Mouse (Mus musculus): ENCODE data around the gene Akap14. TPM values are rescaled to one million over a fixed set of nuclear protein-coding genes. Genes with fewer than 3 reads are reported as not detected.
A peak's percentile ranks its signal among the peaks of the same experiment; 100 is the strongest.

The Akap14 gene
- polyA plus RNA-seq, 1 experiment from 2014 or later, result not detected

GRCm38 (mm10) chrX:37117085-37117484, 51.6 kb downstream of the Akap14 start:
- no CpG with 5 or more reads among the region's 5 CpGs for WGBS
- no peak overlapping the region for H3K4me2 ChIP-seq (ENCODE audit: low read depth, low read length)
- ATAC-seq (ENCODE audit: insufficient read depth, low FRiP score), result 0 out of 2 replicates have a peak, but pooled peaks have one; percentile 53
- H3K36me3 ChIP-seq (ENCODE audit: control insufficient read depth, insufficient read depth, low read length), result no peaks in the 10 kb centered on the region
- no peaks in the 10 kb centered on the region for H3K9me3 ChIP-seq (replicated peaks; ENCODE audit: control insufficient read depth, low read length)
- H3K27me3 ChIP-seq (ENCODE audit: control insufficient read depth, insufficient read depth, low read length), result no peaks in the 10 kb centered on the region
- no peaks in the 10 kb centered on the region for H3K4me1 ChIP-seq (ENCODE audit: control insufficient read depth, insufficient read depth, low read length)
- no peak overlapping the region for H3K27ac ChIP-seq (ENCODE audit: low read length)
- no peak overlapping the region for H3K4me3 ChIP-seq (replicated peaks; ENCODE audit: low read length)
- no peak overlapping the region for H3K9ac ChIP-seq (ENCODE audit: low read length)

GRCm38 (mm10) chrX:37110881-37111193, 57.8 kb downstream of the Akap14 start:
- H3K4me1 ChIP-seq (ENCODE audit: control insufficient read depth, insufficient read depth, low read length), result no peaks in the 10 kb centered on the region
- no peak overlapping the region for H3K4me3 ChIP-seq (replicated peaks; ENCODE audit: low read length)
- H3K36me3 ChIP-seq (ENCODE audit: control insufficient read depth, insufficient read depth, low read length), result no peaks in the 10 kb centered on the region
- WGBS, result 82% methylated on average over 4 of the region's 4 CpGs
- no peak for ATAC-seq (ENCODE audit: insufficient read depth, low FRiP score)
- no peak overlapping the region for H3K27ac ChIP-seq (ENCODE audit: low read length)
- no peak overlapping the region for H3K4me2 ChIP-seq (ENCODE audit: low read depth, low read length)
- H3K9me3 ChIP-seq (replicated peaks; ENCODE audit: control insufficient read depth, low read length), result no peaks in the 10 kb centered on the region
- no peak overlapping the region for H3K9ac ChIP-seq (ENCODE audit: low read length)
- no peaks in the 10 kb centered on the region for H3K27me3 ChIP-seq (ENCODE audit: control insufficient read depth, insufficient read depth, low read length)

GRCm38 (mm10) chrX:37110193-37110880, 58.3 kb downstream of the Akap14 start, which contains the start of gene Upf3b:
Gene Upf3b (minus strand): TSS chrX:37110322.
- Histone ChIP-seq H3K4me3 (replicated peaks; ENCODE audit: low read length) (peak within 1 kb of the TSS; percentile 61), H3K27ac (ENCODE audit: low read length) (peak within 1 kb of the TSS; percentile 81), H3K9ac (ENCODE audit: low read length) (peak within 1 kb of the TSS; percentile 74), H3K36me3 (ENCODE audit: control insufficient read depth, insufficient read depth, low read length) (no peaks in the 10 kb centered on the region), H3K9me3 (replicated peaks; ENCODE audit: control insufficient read depth, low read length) (no peaks in the 10 kb centered on the region), H3K4me1 (ENCODE audit: control insufficient read depth, insufficient read depth, low read length) (no peaks in the 10 kb centered on the region), H3K4me2 (ENCODE audit: low read depth, low read length) (peak within 1 kb of the TSS; percentile 65), H3K27me3 (ENCODE audit: control insufficient read depth, insufficient read depth, low read length) (no peaks in the 10 kb centered on the region)
- ATAC-seq (ENCODE audit: insufficient read depth, low FRiP score), result peak; percentile 99
- WGBS, result 16% methylated on average over 30 of the region's 30 CpGs

GRCm38 (mm10) chrX:37109526-37110192, 59.0 kb downstream of the Akap14 start:
- no peaks in the 10 kb centered on the region for H3K9me3 ChIP-seq (replicated peaks; ENCODE audit: control insufficient read depth, low read length)
- H3K4me2 ChIP-seq (ENCODE audit: low read depth, low read length), result peak overlapping the region; percentile 65
- peak; percentile 79 for ATAC-seq (ENCODE audit: insufficient read depth, low FRiP score)
- 15% methylated on average over 27 of the region's 27 CpGs for whole genome bisulfite sequencing
- H3K36me3 ChIP-seq (ENCODE audit: control insufficient read depth, insufficient read depth, low read length), result no peaks in the 10 kb centered on the region
- no peaks in the 10 kb centered on the region for H3K4me1 ChIP-seq (ENCODE audit: control insufficient read depth, insufficient read depth, low read length)
- peak overlapping the region; percentile 81 for H3K27ac ChIP-seq (ENCODE audit: low read length)
- peak overlapping the region; percentile 61 for H3K4me3 ChIP-seq (replicated peaks; ENCODE audit: low read length)
- H3K9ac ChIP-seq (ENCODE audit: low read length), result peak overlapping the region; percentile 74
- H3K27me3 ChIP-seq (ENCODE audit: control insufficient read depth, insufficient read depth, low read length), result no peaks in the 10 kb centered on the region

GRCm38 (mm10) chrX:37103826-37104225, 64.8 kb downstream of the Akap14 start:
- Histone ChIP-seq H3K9me3 (replicated peaks; ENCODE audit: control insufficient read depth, low read length) (no peaks in the 10 kb centered on the region), H3K4me3 (replicated peaks; ENCODE audit: low read length) (no peak overlapping the region), H3K27me3 (ENCODE audit: control insufficient read depth, insufficient read depth, low read length) (no peaks in the 10 kb centered on the region), H3K27ac (ENCODE audit: low read length) (no peak overlapping the region), H3K4me1 (ENCODE audit: control insufficient read depth, insufficient read depth, low read length) (no peaks in the 10 kb centered on the region), H3K36me3 (ENCODE audit: control insufficient read depth, insufficient read depth, low read length) (no peaks in the 10 kb centered on the region), H3K4me2 (ENCODE audit: low read depth, low read length) (no peak overlapping the region), H3K9ac (ENCODE audit: low read length) (no peak overlapping the region)
- ATAC-seq (ENCODE audit: insufficient read depth, low FRiP score), result no peak
- WGBS, result 80% methylated on average over 2 of the region's 2 CpGs

Other genes starting within 250 kb of the Akap14 start
- gene Sept6, start 177.0 kb downstream of the Akap14 start, polyA plus RNA-seq (2015; fragmentation: Nextera tagmentation; extraction: Ambion mirVana), result 15.0 and 15.6 TPM in 2 replicates
- not detected in 2 replicates for gene Sowahd, start 120.0 kb downstream of the Akap14 start, polyA plus RNA-seq (2015; fragmentation: Nextera tagmentation; extraction: Ambion mirVana)
- 438 and 576 TPM in 2 replicates for gene Rpl39, start 83.4 kb downstream of the Akap14 start, polyA plus RNA-seq (2015; fragmentation: Nextera tagmentation; extraction: Ambion mirVana)
- gene Upf3b, start 58.5 kb downstream of the Akap14 start, polyA plus RNA-seq (2015; fragmentation: Nextera tagmentation; extraction: Ambion mirVana), result 15.4 and 19.4 TPM in 2 replicates
- gene Nkap, start 42.0 kb downstream of the Akap14 start, polyA plus RNA-seq (2015; fragmentation: Nextera tagmentation; extraction: Ambion mirVana), result 13.7 and 14.2 TPM in 2 replicates
- 398 and 416 TPM in 2 replicates for gene Ndufa1, start 22.3 kb upstream of the Akap14 start, polyA plus RNA-seq (2015; fragmentation: Nextera tagmentation; extraction: Ambion mirVana)
- gene Rnf113a1, start 22.4 kb upstream of the Akap14 start, polyA plus RNA-seq (2015; fragmentation: Nextera tagmentation; extraction: Ambion mirVana), result 9.1 and 10.1 TPM in 2 replicates
- not detected in 2 replicates for gene Gm9, start 42.2 kb upstream of the Akap14 start, polyA plus RNA-seq (2015; fragmentation: Nextera tagmentation; extraction: Ambion mirVana)
- not detected in 2 replicates for gene Rhox1, start 53.4 kb upstream of the Akap14 start, polyA plus RNA-seq (2015; fragmentation: Nextera tagmentation; extraction: Ambion mirVana)
- gene Rhox2a, start 76.1 kb upstream of the Akap14 start, polyA plus RNA-seq (2015; fragmentation: Nextera tagmentation; extraction: Ambion mirVana), result not detected in 2 replicates
- gene Rhox3a, start 81.1 kb upstream of the Akap14 start, polyA plus RNA-seq (2015; fragmentation: Nextera tagmentation; extraction: Ambion mirVana), result 0.28 TPM in 1 of 2 replicates, not detected in the other
- not detected in 2 replicates for gene Rhox4a, start 96.5 kb upstream of the Akap14 start, polyA plus RNA-seq (2015; fragmentation: Nextera tagmentation; extraction: Ambion mirVana)
- not detected in 2 replicates for gene Rhox3a2, start 211.2 kb upstream of the Akap14 start, polyA plus RNA-seq (2015; fragmentation: Nextera tagmentation; extraction: Ambion mirVana)
- gene Rhox4a2, start 222.0 kb upstream of the Akap14 start, polyA plus RNA-seq (2015; fragmentation: Nextera tagmentation; extraction: Ambion mirVana), result not detected in 2 replicates
- not detected in 2 replicates for gene Rhox2b, start 243.2 kb upstream of the Akap14 start, polyA plus RNA-seq (2015; fragmentation: Nextera tagmentation; extraction: Ambion mirVana)

Measured in stomach, embryonic 16.5 days (tissue).